Mouse (Mus musculus) NIH3T3 (cell line): ENCODE measurements at regions not wholly inside any gene's neighbourhood (a gene's known extent, or its start where the extent isn't known, plus 50 kb on each side); places are given as distances from the start of the nearest gene placed in this dataset.

Source experiments
- DNase-seq: peaks from one replicate; pipeline ENCODE4 v3.0.0-alpha.2; 2012; ENCODE audit warnings: low read depth

DNA sequence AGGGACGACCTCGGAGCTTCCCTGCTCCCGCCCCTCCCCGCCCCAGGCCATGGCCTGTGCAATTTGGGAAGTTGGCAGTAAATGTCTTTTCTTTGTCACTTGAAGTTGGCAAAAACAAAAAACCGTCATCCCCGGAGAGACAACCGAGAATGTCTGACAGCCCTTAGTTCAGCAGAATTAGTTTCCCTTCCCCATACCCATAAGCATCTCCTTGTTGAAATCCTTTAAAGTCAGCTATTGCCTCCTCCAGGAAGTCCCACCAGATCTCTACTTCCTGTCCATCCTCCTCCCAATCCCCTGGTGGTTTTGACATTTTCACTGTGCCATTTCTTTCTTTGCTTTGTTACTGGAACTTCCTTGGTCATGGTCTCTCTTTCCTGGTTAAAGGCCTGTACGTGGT, 54.8 kb downstream of the Foxb1 start:
- DNase-seq = no peak

DNA sequence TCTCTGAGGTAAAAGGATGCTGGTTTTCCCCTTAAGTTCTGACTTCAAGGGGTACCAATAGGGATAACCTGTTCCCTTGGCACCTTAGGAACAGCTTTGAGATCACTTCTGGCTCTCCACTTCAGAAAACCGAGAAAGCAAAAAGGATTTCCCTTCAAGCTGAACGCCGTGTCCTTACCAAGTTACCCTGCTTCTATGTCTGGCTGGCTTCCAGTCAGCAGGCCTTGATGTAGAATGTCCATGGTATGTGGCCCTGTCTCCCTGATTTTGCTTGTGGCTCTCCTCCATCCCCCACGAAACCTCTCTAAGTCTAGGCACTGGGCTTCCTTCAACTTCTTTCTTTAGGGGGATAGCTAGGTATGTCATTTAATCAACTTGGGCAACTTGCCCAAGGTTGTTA, 55.7 kb downstream of the Foxb1 start:
- no peak for DNase-seq

DNA sequence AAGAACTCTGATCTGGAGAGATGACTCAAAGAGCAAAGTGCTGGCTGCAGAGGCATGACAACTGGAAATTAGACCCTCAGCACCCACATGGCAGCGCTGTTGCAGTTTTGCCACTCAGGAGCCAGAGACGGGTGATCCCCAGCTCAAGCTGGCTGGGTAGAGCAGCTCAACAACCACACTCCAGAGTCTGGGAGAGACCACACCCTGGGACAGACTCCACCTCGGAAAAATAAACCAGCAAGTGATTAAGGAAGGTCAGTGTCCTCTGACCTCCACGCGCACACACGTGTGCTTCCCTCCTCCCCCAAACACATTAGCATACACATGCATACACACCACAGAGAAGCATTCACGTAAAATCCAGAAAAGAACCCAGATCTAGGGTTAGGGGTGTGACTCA, 57.0 kb downstream of the Foxb1 start:
- DNase-seq = no peak

DNA sequence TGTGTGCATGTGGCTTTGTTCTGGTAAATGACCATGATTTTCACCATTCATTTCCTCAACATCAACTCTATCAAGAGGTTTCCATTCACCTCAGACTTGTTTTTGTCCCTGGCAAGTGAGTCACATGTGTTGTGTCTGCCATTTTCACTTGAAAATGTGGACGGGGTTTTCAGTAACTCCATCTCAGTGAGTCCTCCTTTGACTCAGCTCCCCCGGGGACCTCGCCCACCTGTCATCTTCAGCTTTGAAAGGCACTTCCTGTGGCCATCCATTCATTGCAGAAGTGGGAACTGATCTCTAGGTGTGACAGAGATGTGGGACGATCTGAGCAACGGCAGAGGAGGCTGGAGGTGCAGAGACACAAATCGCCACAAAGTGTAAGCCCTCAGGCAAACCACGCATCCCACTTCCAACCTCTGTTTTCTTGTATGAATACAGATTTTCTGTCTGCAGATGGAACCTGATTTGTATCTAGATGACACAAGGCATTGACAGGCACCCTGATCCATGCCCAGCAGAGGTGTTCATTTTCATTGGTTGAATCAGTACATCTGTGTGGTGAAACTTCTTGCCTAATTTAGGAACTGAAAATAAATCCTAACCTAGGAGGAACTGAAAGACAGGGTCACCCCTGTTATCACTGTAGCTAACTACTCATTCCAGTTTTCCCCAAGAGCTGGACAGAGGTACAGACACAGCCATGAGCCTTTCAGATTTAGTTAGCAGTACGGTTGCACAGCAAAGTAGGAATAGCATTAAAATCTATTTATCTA, 58.4 kb downstream of the Foxb1 start:
- no peak for DNase-seq

DNA sequence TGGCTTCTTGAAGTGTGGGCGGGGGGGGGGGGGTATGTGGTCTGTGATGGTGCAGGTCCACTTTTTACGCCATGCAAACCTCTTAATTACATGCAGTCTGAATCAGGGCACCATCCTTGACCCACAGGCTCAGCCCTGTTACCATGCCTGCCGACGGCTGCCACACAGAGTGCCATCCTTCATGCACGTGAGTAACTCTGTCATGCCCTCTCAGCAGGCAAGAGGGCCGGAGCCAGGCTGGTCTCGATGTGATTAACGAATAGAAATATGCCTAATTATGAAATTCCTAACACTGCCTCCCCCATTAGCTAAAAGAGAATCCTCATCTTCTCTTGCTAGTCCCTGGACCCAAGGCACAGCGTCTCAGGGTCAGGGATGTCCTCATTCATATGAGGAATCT, 60.0 kb downstream of the Foxb1 start:
- DNase-seq = no peak

DNA sequence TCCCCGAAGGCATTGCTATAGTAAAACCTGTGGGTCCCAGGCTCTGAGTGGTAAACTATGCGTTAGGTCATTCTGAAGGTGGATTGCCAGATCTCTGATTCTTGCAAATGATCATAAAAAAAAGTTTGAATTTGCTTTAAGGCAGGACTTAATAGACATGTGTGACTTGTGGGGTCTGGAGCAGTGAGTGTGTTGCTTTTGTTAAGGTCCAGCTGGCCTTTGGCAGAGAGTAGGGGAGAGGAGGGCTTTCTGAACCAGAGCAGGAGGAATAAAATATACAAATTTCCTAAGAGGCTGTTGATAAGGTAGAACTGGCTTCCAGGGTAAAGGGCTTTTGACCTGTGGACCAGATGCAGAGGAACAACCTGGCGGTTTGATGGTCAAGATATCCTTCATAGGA, 69.0 kb downstream of the Foxb1 start:
- no peak for DNase-seq

DNA sequence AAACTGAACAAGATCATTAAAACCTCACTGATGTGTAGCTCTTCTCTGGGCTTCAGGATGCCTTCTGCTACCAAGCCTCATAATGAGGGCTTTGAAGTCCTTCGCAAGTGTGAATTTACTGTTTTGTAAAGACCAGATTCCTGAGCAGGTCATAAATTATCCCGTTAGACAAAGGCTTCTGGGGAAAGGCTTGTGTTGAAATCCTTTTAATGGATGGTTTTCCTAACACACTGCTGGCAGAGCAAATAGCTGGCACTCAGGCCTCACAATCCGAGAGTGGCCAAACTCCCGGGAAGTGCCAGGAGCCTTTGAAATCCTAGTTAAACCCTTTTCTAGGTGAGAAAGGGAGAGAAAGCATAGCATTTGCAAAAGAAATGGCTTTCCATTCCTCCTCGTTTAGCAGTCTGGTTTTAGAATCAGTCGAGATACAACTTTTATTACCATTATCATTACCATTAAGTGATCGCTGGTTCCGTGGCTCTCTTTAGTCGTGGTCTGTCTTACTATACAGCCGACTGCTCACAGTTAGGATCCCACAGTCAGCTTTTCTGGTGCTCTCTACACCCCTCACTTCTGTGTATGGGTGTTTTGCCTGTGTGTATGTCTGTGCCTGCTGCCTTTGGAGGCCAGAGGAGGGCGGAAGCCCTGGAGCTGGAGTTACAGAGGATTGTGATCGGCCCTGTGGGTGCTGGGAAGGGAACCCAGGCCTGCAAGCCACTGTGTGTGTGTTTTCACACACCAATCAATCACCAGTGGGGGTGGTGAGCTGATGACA, 73.2 kb downstream of the Foxb1 start:
- DNase-seq = no peak

DNA sequence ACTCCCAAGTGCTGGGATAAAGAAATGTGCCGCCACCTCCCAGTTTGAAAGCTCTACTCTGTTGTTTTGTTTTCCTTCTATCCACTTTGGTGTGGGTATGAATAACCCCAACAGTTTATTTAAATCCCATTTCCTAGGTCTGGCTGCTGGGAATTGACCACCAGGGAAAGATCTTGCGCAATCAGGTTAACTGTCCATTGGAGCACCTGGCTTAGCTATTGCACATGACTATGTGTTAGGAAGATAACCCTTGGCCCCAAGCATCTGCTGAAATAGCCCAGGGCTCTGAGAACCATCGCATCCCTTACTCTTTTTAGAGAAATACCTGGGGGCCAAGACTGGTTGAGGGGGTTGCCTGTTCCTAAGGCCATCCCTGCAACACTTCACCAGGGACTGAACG, 74.0 kb downstream of the Foxb1 start:
- no peak for DNase-seq

DNA sequence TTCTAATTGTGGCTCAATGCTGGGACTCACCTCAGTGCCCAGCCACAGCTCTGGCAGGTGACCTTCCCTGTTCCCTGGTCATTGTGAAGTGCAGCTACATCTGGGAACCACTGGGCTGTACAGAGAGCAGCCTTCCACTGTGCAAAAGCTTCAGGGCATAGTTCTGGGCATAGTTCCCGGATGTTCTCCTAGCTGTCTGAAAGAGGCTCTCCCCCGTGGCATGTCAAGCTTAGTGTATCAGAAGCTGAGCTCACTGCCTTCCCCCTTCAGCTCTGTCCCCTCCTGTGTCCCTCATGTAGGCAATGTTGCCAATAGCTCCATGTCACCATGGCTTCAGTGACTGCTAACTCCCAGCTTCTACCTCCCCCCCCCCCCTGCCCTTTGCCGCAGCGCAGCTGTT, 75.1 kb downstream of the Foxb1 start:
- DNase-seq = no peak

DNA sequence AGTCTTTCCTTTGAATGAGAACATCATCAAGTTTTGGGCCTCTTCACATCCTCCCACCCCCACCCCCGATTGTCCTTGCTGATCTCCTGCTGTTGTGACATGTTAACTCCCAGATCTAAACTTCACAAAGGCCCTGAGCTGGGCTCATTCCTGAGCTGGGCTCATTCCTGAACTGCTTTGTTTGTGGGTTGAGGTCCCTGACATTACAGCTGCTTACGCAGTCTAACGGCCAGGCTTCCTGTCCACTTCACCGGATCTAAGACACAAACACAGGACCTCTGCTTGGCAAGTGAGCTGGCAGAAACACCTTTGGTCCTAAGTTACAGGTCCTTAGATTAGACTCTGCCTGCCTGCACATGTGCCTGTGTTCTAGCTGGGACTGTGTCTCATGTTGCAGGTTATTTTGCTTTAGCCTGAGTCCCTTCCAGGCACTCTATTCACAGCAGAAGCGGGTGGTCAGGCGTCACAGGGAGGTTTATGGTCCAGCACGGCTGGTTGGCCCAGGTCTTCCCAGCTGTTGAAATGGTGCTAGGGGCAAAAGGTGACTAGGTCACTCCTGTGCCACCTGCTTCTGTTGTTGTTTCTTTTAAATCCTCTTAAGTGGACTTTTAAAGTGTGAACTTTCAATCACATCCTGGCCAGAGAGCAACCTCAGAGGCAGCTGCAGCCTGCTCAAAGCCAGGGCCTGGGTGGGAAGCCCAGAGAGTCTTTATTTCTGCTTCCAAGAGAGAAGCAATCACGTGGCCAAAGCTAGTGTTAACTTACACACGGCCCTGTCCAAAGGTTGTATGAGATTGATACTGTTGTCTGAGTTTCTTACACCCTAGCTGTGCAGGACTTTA, 79.1 kb downstream of the Foxb1 start:
- DNase-seq = no peak

DNA sequence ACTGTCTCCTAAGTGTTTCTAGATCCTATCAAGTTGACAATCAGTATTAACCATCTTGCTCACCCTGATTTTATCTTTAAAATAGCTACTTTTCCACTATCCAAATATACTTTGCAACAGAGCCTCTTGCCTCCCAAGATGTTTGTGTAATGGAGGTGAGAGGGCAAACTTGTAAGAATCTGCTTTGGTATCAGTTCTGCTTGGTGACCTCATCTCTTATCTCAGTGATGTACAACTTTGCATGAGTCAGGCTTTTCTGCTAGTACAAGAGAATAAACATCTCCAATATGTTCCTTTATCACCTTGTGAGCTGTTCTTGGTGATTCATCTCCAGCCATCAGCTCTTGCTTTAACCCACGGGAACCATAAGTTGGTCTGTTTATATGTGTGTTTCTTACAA, 82.1 kb downstream of the Foxb1 start:
- DNase-seq = no peak

DNA sequence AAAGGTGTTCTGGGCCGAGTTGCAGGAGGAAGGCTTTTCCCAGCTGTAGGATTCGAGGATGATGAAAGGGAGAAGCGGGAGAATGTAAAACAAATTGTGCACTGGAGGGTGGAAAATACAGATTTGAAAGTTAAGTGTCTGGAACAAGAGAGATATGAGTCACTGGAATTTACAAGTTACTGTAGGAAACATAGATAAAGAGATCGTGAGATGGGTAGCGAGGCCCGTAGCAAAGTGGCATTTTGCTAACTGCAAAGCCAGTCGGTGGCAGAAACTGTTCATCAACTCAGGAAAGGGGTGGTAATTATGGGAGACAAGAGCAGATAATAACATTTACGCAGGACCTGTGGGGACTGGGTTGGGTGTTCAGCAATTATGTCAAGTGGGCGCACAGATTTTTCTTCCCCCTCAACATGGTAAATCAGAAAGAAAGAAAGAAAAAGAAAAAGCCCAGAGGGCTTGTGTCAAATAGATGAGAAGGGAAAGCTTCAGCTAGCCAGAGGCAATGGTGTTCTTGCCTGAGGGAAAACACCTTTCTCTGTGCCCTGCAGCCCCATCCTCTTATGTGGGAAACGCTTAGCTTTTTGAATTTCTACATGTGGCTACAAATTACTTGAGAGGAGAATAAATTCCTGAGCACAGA, 87.2 kb downstream of the Foxb1 start:
- DNase-seq = no peak

DNA sequence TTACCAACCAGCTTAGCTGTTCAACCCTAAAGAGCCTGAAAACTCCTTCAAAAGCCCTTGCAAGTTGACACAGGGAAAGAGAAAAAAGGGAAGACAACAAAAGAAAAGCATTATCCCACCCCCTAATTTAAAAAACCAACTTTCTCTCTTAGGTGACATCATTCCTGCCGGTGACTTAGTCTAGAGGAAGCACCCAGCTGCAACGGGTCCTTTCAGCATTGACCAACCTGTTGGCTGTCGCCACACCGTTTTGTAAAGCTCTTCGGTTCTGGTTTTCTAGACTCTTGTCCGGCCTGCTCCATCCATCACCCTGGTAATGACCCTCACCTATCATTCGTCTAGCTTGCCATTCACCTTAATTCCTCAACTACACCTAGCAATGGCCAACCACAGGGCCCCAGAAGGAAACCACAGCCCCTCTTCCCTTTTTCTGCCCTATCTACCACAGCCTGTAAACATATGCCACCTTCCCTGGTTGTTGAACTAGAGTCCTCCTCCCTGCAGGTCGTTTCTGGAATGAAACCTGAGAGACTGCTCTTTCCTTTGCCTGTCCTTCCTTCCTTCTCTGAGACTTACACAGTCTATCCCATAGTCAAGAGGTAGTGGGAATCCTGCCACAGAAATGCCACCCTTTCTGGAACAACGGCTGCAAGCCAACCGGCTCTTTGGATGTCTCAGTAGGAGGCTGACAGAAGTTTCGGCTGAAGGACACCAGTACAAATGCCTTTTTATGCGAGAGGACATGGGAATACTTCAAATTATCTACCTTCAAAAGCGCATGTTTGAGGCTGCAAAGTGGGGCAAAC, 87.9 kb downstream of the Foxb1 start:
- DNase-seq = no peak

DNA sequence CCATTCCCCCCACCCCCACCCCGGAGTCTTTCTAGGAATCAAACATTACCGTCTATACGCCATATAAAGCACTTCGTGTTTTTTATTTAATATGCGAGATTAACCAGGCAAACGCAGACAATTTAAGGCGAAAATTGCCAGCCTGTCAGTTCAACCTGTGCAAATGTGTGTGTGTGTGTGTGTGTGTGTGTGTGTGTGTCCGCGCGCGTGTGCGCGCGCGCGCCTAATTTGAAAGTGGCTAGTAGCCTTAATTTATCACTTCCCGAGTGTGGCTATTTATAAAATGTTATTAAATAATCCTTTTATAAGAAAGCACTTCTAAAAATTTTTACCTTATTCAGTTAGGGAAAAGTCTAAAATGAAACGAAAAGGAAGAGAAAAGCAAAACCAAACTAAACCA, 89.5 kb downstream of the Foxb1 start:
- no peak for DNase-seq

DNA sequence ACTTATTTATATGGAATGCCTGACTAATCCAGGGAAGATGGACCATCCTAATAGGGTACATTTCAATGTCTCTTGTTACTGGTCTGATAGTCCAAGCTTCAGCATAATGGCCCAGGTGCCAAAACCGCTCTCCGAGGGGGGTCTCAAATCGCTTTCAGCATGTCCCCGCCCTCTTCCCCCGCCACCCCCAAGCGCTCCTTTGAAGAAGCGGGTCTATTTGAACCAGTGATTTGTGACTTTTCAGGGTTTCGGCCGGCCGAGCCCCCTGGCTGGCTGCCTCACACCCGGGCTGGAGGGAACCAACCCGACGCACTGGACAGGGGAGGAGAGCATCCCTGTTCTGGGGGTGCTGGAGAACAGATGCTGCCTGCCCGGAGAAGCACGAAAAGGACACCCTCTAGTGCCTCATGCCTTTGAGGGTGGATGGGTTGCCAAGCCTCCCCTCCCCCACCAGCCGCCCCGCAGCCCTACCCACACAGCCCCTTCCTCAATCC, 90.1 kb downstream of the Foxb1 start:
- DNase-seq = no peak

DNA sequence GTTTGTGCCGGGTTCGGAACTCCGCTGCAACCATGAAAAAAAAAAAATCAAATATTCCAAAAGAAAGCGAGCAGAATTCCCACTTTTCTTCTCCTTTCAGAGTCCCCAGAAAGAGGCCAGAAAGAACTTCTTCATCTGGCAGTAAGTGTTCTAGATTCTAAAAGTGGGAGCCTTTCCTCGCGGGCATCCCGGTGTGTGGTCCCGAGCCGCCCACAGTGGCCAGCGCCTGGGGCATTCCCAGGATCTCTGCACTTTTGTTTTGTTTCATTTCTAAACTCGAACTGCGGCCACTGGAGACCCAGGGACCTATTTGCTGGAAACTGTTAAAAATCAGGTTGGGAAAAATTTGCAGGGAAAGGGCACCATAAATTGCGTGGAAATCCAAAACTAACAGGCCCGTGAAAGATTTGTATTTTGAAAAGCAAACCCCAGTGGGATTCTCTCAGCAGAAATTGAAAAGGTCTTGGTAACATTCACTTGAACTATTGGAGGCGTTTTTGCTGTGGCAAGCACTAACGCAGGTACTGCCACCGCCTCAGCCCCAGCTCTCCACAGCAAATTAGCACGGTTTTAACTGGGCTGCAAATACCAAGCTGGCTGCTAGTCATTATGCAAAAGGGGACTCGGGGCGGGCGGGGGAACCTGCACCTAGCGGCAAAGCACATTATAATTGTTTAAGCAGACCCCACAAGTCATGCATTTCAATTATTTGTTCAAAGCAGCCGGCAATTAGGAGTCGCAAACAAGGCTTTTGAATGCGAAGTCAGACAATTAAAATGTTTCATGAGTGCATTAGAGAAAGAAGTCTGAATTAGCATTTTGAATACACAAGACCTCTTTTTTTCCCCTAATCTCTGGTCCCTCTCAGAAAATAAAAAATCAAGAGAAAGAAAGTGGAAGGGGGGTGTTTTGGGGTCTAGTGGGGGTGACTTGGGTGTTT, 90.9 kb downstream of the Foxb1 start:
- DNase-seq = no peak

DNA sequence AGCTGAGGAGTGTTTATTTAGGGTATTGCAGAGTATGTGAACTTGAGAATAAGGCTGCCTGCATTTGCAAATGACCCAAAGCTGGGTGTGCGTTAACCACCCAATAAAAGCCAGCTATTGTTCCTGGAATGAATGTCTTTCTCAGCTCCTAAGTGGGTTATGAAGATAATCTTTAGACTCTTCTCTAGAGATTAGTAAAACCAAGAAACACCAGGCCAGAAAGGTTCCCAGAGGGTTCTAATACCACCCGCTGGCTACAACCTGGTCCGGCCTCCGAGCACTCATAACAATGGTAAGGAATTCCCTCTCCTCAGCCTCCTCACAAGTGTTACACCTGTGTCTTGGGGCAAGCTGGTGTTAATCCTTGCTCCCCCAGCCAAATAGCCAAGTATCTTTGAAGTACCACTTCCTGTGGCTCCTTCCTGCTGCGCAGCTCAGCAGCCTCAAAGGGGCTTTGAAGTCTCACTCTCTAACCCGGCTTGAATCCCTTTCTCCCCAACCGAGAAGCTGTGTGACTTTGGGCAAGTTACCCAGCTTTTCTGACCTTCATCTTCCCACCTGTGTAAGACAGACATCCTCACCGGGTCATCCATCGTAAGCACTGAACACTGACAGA, 92.2 kb downstream of the Foxb1 start:
- DNase-seq = no peak

DNA sequence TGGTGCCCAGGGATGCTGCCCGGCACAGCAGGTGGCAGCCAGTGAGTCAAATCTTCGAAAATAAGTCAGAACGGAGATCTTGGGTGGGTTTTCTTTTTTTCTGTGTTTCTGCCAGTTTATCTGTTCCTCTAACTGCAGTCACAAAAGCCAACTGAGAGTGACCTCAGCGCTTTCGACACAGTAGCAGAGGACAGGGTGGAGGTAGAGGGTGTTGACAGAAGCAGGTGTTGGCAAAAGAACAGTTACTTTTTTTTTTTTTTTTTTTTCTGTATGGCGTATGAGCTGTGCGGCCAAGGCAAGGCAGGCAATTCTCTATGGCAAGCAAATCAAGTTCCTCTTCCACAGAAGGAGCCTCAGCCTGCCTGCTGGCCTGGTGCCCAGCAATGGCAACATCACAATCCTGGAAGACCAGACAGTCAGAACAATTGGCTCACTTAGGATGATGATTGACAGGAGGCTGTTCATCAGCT, 93.6 kb downstream of the Foxb1 start:
- DNase-seq = peak; percentile 9

DNA sequence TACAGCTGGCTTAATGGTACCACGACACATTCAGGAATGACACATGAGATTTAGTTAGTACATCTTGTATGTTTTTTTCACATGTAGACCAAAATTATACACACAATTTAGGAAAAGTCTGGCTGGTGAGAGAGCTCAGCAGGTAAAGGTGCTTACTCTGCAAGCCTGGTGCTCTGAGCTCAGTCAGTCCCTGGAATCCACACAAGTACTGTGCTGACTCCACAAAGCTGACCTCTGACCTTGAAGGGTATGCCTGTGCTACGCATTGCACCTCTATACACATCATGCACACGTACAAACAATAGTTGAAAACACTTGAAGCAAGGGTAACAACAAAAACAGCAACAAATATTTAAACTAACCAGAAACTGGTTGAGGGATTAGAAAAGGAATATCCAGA, 96.5 kb downstream of the Foxb1 start:
- no peak for DNase-seq

DNA sequence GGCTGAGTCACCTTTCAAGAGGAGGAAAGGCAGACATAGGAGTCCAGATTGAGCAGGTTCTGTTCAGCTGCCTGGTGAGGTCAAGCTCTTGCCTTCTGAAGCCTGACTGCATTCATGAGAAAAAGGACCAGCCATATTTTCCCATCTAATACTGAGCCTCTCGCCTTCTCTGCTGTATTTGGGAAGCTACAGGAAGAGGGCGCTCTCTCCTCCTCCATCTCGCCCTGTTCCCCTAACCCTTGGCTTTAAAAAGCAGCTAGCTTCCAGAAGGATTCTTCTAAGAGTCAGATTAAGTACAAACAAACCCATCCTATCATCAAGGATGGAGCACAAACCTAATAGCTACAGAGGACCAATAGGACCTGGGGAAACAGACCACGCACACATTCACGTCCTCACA, 98.3 kb downstream of the Foxb1 start:
- DNase-seq = no peak
